Mouse (Mus musculus): ENCODE measurements around the gene C530025M09Rik. TPM values are rescaled to one million over a fixed set of nuclear protein-coding genes. Genes with fewer than 3 reads are reported as not detected.

Gene C530025M09Rik
- 1 to 10 TPM; 1.3 to 2.4 TPM for total RNA-seq (2021)
- long read RNA-seq = 0 reads

DNA sequence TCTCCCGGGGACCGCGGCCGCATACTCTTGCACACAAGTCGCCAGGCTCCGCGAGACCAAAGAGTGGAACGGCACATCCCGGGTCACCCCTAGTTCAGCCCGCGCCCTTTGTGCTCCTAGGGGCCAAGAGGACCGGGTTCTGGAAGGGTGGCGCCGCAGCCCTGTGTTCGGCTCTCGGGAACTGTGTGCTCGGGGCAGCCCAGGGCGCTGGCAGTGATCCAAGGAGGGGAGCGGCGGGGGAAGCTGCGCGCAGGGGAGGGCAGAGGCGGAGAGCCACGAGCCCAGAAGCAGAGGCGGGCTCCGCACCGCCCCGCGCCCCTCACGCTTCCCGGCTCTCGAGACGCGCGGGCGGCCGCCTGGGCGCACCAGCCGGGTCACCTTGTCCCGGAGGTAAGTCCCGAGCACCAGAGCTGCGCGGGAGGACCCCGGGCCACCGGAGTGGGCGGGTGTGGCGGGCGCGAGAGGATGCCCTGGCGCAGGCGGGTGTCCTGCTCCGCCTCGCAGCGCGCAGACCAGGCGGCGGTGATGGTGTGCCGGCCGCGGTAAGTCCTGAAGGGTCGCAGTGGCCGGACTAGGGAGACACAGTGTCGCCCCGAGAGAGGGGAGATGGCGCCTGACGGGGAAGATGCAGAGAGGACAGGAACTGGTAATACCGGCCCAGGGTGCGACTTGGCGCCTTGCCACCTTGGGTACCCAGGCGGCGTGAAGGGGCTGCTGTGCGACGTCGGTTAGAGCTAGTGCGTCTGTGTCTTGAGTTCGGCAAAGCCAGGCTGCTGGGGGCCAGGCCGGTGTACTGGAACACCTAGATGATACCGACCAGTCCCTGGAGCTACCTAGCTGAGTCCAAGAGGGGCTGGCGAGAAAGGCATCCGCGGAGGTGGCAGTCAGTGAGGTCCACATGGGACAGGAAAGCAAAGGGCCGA is at the start of gene C530025M09Rik:
Gene C530025M09Rik, minus strand, starts transcription at position 678 of the 923 bp plus-strand sequence.
- DNase-seq (ENCODE audit: low spot score in 2 of 2) = peak; percentile 71 to 76

DNA sequence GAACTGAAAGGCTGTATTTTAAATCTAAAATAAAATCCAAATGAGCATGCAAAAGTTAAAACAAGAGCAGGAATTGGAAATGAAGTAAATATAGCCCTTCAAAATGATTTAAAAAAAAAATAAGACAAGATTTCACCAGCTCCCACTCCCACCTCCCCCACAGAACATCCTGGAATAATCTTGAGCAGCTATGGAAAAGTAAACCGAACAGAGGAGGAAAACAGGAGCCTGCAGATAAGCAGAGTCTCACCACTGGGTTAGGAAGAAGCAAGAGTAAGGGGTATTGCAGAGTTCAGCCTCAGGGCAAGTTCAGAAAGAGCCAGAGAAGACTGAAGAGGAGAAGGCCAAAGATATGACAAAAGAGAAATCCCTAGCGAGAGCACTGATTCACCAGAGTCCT is 46.9 kb upstream of the C530025M09Rik start:
- no peak for DNase-seq (ENCODE audit: low spot score in 2 of 2)

DNA sequence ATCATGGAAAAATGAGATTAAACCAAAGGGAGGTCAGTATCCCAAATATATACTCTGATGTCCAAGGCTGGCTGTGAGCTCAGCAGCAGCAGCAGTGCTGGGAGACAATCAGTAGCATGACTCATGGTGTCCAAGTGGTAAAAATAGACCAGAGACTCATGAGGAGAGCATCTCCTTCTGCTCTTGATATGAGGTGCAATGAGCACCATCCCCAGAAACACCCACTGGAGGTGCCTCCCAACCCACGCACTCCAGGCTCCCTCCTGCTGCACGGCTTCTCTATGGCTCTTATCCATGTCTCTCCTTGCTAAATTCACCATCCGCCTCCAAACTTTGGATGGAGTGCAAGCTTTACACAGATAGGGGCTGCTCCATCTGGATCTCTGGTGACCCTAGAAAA is 42.3 kb upstream of the C530025M09Rik start:
- DNase-seq (ENCODE audit: low spot score in 2 of 2) = no peak

DNA sequence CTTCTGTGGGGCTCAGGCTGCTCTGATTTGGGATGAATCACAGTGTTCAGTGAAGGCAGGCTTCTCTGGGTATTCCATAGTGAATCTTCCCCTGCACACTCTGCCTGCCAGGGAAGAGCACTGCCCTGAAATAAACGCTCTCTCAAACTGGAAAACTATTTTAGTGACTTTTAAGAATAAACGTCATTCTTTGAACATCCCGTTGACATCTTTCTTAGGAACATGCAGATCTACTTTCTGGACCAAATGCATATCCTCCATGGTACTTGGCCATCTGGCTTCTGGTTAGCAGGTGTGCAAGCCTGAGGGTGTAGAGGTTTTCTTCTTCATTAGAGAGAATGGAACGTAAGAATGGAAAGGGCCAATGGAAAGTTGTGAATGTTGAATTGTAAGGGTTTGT is 41.5 kb upstream of the C530025M09Rik start:
- DNase-seq (ENCODE audit: low spot score in 2 of 2) = no peak

DNA sequence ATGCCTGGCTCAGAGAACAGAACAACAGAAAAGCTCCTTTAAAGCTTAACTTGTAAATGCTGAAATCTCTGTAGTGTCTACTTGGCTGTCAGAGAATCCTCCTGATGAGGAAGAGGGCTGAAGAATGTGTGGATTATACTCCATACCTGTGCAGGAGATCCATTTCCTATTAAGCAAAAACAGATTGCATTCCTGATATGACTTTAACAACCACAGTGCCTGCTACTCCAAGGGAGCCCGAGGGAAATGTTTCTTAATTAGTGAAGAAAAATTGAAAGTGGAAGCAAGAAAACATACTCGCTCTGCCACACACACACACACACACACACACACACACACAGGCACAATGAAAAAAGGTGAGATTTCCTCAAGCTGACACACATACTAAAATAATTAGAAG is 39.5 kb upstream of the C530025M09Rik start:
- DNase-seq (ENCODE audit: low spot score in 2 of 2) = no peak

DNA sequence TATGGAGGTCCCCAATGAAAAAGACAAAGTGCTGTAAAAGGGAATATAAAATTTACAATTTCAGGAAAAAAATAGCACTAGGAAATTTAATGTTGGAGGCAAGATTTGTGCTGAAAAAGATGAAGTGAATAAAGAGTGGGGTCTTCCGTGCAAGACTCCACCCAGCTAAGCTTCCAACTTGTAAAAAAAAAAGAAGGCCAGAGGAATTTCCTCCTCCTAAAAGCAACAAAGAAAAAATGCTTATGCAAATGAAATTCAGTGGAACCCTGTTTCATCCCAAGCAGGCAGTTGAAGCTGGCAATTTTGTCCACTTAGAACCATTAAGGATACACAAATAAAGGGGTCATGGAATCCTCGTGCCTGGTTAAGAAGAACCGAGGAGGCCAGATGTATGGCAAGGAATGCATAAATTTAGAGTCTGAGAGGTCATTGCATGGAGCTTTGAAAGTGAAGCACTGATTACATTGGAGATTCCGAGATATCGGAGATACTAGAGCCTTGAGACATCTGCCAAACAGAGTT is 35.0 kb upstream of the C530025M09Rik start:
- DNase-seq (ENCODE audit: low spot score in 2 of 2) = no peak

DNA sequence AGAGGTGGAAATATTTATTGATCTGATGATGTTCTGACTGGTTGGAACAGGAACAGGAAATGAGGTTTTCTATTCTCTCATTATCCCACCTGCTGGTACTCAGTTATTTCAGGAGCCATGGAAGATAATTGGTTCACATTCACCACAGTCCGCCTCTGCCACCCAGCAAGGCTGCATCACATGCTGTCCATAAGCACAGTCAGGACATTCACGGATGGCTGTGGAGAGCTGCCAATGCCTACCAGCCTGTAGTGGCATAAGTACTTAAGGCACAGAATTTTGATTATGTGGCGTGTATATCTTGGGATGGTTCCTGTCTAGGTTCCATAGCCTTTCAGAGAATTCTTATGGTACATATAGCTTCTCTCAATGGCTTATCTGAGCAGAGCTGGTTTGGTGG is 30.0 kb upstream of the C530025M09Rik start:
- DNase-seq (ENCODE audit: low spot score in 2 of 2) = no peak

DNA sequence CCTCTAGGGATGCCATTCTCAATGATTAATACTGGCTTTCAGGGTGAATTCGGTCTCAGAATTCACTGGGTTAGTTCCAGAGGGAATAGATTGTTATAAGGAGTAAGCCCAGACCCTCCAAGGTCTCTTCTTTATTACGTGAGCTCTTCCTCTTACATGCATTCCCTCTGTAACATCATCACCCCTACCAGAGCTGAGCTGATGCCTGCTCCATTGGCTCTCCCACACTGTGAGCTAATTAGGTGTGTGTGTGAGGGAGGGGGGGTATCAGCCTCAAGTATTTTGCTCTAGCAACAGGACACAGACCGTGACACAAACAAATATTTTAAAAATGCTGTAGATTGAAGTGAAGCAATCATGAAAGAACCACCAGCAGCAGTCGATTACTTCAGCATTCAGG is 17.8 kb upstream of the C530025M09Rik start:
- DNase-seq (ENCODE audit: low spot score in 2 of 2) = no peak

DNA sequence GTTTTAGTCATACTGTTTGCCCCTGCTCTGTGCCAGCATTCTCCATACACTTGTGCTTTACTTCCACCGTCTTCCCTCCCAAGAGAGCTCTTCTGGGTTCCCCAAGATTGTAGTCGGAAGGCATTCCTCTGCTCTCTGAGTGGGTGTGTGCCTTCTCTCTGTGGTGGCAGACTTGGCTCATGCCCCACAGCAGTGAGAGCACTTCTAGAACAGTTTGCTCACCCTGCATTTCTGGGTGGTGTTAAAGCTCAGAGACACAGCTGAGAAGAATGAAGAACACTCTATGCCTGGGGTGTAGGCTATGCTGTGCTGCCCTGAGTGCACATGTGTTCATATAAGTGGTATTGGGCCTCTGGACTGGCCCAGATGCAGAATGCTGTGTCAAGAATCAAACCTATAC is 13.6 kb upstream of the C530025M09Rik start:
- DNase-seq (ENCODE audit: low spot score in 2 of 2) = no peak

DNA sequence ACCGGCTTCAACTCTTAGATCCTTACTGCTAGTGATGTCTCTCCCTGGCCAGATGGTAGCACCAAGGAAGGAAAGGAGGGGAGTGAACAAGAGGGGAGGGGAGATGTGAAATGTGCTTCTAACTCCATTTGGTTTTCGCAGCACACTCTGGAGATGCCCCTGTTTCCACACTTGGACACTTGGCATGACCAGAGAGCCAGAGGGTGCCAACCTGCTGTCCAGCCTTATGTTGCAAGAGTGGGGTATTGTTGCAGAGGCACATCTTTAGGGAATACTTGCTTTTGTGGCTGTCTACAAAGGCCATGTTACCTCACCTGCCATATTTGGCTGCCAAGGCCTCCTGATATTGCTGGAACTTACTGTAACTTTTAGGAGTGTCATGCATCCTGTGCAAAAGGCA is 8.7 kb upstream of the C530025M09Rik start:
- no peak for DNase-seq (ENCODE audit: low spot score in 2 of 2)

DNA sequence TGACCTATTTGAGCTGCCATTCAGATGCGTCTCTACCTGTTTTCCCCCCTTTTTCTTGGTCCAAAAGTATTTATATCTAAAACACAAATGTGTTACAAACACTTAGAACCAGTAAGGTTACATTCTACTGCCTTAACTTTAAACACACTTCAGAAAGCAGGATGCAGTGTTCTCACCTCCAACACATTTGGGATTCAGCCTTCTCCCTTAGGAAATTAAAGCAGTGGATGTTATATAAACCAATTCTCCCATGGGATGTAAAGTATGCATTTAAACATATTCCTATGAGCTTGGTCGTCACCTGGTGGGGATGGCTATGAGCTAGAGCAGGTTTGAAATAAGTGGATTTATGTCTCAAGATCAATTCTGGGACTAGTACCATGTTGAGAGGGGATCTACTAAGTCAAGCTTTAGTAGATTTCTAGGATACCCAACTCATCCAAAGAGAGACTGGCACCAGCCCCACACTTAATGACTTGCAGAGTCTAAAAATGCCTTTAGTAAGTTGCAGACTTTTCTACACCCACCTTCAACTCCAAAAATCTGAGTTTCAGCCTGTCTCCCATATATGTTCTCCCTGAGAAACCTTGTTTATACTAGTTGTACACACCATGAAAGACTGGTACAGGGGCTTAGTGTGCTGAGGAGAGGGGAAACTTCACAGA is 5.6 kb upstream of the C530025M09Rik start:
- DNase-seq (ENCODE audit: low spot score in 2 of 2) = no peak

DNA sequence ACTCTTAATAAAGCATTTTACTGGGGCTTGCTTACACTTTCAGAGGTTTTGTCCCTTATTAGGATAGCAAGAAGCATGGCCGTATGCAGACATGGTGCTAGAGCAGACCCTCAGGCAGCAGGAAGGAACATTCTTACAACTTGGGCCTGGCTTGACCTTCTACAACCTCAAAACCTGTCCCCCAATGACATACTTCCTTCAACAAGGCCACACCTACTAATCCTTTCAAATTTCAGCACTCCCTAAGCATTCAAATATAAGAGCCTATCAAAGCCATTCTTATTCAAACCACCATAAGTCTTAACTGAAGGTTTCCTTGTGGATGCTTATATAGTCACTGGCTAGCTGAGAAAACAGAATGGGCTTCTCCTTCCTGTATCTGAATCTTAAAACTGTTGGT is 4.1 kb upstream of the C530025M09Rik start:
- no peak for DNase-seq (ENCODE audit: low spot score in 2 of 2)

DNA sequence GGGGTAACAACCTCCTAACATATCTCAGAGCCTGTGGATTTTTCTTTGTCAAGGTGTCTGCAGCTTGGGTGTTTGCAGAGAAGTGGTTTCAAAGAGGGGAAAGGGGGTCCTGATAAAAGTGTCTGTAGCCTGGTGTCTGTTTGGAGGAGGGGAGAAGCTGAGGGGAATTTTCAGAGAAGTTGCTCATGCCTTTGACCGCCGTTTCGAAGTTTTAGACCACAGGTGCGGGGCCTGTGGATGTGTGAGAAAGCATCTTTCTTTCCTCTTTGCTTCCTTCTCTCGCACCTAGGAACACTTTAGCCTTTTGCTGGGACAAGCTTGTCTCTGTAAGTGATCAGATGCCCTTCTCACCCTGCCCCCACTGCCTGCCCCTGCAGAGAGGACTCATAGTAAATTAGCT is 1.3 kb upstream of the C530025M09Rik start:
- no peak for DNase-seq (ENCODE audit: low spot score in 2 of 2)

DNA sequence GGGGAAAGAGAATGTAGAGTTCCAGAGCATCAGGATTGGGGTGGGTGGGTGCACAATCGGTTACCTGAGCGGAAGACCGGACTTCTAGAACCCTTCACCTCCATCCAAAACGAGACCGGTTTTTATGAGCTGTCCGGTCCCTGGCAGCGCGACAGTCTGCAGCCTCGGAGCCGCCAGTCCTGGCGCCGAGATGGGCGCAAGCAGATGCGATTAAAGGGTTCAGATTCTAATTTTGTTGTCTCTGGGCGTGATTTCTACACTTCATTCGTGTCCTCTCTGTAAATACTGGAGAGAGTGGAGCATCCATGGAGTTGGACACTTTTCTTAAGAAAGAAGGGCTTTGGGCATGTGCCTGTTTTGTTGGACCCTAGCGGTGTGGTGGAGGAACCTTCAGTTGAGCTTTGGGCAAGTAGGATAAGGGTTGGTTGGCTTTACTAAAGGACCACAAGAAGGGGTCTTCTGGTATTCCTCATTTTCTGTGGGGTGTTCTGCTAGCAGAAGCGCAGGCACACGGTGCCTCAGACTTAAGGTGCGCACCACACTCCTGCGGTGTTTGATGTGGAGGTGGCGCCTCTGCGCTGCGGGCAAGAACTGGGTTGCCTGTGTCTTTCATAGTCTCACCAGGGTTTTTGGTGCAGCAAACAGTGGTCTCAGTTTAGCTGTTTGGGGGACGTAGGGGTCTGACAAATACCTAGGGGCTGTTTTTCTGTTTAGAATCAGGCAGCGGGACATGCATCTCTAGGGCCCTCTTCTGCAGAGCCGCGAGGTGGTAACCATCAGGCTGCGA is 639 bp upstream of the C530025M09Rik start:
- DNase-seq (ENCODE audit: low spot score in 2 of 2) = peak; percentile 22 to 42

DNA sequence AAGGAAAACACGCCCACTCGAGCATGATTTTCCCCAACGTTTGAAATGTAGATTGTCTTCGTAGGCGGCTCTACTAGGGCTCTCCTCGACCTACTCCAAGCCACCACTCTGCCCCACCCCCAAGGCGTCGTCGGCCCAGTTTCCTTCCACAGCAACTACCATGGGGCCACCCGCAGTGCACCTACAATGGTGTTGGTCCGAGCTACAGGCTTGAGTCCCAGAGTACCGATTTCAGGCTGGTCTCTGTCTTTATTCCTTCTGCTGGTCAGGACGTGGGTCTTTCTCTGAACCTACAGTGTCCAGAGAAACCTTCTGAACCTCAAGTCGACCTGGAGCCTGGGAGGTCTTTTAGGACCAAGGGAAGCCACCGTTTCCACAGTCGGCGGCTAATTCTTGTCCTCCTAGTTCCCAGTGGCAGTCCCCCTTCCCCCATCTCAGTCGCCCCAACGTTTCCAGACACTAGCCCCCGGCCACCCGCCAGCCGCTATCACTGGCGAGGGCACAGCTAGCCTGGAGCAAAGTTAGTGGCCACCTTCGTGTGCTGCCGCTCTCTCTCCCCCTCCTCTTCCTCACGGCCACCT is 968 bp downstream of the C530025M09Rik start:
- peak in 1 of 2 experiments; percentile 17 for DNase-seq (ENCODE audit: low spot score in 2 of 2)

DNA sequence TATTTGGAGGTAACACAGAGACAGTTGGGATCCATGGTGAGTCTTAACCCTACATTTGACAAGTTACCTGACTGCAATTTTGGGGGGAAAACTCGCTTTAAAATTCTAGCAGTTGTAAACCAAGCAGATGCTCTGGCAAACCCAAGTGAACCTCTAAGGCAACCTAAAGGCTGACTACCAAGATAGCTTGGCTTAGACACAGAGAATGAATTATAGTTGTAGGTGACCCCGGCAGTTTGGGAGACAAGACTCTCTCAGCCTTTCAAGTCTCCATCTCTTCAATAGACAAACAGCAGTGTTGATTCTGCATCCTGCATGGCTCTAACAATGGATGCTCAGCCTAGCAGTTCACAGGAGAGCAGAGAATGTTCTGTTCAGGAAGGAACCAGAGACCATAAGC is 2.1 kb downstream of the C530025M09Rik start, which contains the start of gene Syndig1:
Gene Syndig1, plus strand, starts transcription at position 301 of the 400 bp plus-strand sequence.
- no peak for DNase-seq (ENCODE audit: low spot score in 2 of 2)

DNA sequence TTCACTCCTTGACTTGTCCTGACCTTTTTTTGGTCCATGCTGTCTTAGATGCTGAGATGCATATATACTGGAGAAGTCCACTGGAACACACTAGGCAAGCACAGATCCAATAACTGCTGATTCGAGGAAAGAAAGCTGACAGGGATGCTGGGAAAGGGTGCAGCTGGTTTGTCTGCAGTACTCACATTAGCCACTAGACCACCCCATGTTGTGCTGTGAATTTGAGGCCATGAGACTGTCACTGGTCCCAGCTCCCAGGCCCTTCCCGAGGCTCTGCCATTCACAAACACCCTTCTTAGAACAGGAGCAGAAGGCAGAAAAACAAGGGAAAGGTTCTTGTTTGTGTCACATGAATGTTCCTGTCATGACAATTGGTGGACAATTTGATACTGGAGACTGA is 10.8 kb downstream of the C530025M09Rik start:
- no peak for DNase-seq (ENCODE audit: low spot score in 2 of 2)

DNA sequence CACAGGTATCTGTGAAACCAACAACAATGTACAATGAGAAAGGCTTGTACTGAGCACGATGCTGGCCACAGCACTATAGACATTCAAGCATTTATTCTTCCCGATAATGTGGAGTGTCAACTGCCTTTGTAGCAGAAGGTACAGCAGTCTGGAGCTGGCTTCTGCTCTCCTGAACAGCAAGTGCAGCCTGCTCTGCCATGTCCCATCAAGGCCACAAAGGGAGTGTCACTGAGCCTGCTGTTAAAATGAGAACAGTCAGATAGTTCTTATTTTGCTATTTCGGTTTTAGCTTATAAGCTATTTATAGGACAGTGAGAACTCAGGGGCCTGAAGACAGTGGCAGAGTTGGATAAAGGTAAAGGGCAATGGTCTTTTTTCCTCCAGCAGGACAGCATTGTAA is 11.3 kb downstream of the C530025M09Rik start:
- DNase-seq (ENCODE audit: low spot score in 2 of 2) = no peak

DNA sequence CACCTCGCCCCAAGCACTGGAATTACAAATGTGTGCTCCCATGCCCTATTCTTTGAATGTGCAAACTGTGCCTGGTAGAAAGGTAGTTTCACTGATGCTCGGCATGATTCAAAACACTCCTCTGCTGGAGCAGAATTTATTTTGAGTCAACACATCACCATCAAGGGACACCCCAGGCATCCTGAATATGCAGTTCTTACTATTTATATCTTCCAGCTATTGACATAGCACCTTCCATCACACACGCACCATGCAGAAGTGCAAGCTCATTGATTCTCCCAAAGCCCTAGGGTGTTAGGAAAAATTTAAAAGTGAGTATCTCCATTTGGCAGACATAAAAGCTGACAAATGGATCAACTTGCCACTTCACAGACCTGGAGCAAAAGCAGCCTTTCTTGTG is 12.6 kb downstream of the C530025M09Rik start:
- DNase-seq (ENCODE audit: low spot score in 2 of 2) = no peak

DNA sequence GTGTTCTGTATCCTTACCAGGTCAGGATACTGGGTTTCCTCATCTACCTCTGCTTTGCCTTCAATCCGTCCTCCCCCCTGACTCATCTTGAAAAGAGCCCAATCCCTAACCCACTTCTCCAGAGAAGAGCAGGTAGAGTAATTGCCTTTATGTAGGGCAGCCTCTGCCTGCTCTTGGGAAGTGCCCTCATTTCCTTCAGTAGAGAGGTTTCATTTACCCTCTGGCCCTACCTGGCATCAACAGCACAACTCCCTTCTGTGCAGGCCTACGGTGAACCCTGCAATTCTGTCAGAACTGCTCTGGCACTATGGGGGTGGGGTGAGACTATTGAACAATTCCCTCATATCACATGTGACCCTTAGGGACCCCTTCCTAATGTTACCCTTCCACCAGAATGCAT is 18.1 kb downstream of the C530025M09Rik start:
- DNase-seq (ENCODE audit: low spot score in 2 of 2) = no peak

DNA sequence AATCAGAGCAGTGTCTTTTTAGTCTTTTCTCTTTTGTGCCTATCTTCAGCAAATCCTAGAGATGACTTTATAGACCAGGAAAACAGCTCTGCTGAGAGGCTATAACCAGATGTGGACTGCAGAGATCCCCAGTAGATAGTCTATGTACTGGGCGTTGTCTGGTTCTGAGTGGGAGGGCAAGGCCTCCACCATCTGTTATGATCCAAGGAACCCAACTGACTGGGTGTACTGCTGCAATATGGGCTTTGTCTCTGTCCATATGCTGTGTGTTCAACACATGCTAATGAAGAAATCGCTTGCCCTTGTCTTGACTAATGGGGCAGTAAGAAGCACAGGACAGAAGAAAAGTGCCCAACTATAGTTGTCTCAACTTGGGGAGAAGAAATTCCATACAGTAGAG is 25.8 kb downstream of the C530025M09Rik start:
- no peak for DNase-seq (ENCODE audit: low spot score in 2 of 2)
